Mouse (Mus musculus) left cerebral cortex, postnatal 4 days (tissue): ENCODE measurements around the gene Cntn4. TPM values are rescaled to one million over a fixed set of nuclear protein-coding genes. Genes with fewer than 3 reads are reported as not detected.
A peak's percentile ranks its signal among the peaks of the same experiment; 100 is the strongest.

Experiments used
- DNase-seq: peaks from one replicate; pipeline ENCODE4 v3.0.0-alpha.2; 2022
- intact Hi-C: fragments of 180-260 bp; cut with DNase I; formaldehyde crosslinking; loops from one replicate; pipeline ENCODE4 v1.15.1; 2025
- total RNA-seq, 2 experiments: library from RNA; stranded (reverse); gene quantifications; 2 replicates each; pipeline ENCODE4 v1.2.3; 2021

Cntn4 gene
- total RNA-seq, 2 experiments from 2014 or later = 31.4 to 36.3 TPM

DNA sequence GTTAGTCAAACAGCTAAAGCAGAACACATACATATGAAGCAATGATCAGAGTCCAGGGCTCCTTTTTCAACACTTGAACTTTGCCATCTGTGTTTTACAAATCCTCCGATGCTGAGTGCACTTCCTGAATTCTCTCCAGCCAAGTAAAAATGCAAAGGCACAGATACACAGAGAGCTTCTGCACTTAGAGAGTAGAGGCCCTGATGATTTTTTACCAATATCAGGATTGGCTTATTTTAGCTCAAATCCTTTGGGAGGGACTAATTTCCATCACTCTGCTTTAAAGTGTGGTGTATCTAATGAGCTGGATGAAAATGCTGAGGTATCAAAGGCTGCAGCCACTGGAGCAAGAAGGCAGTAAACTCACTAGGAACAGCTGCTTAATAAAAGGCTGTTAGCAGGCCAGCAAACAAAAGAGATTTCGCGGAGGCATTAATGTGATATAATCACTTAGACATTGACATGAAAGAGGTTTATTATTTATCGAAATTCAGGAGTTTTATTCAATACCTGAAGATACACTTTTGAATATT, 400.7 kb downstream of the Cntn4 start:
- no peak for DNase-seq
- intact Hi-C loops = no loop called here

DNA sequence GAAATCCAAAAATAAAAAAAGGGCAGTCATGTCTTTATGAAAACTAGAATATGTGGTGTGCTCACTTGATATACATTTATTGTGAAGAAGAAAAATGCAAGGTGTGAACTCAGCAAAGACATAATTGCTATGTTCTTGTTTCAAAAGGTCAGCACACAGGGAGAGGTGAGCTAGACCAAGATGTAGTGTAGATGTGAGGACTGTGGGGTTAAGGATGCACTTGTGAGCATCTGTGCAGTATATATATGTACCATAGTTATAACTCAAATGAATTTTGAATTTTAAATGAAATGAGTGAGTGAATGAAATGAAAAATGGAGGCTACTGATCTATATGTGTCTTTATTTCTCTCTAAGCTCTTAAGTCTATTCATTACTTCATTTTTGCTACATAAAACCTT, 401.2 kb downstream of the Cntn4 start:
- DNase-seq = no peak
- intact Hi-C loops = no loop called here

DNA sequence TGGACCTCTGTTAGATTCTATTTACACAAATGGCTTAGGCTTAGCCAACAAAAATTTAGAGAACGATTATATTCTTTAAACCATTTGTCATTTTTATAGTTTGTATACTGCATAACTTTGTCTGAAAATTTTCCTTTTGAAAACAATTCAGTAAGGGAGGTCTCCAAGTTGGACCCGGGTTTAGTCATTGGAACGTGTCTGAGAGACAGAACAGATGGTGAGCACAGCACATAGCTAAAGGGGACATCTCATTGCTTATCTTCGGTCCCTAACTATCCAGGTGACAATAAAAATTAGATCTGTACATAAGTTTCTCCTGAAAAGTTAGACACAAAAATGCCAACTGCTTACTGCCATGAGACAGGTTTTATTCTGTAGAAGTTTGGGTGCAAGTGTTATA, 420.4 kb downstream of the Cntn4 start:
- DNase-seq = no peak
- intact Hi-C loops = no loop called here

DNA sequence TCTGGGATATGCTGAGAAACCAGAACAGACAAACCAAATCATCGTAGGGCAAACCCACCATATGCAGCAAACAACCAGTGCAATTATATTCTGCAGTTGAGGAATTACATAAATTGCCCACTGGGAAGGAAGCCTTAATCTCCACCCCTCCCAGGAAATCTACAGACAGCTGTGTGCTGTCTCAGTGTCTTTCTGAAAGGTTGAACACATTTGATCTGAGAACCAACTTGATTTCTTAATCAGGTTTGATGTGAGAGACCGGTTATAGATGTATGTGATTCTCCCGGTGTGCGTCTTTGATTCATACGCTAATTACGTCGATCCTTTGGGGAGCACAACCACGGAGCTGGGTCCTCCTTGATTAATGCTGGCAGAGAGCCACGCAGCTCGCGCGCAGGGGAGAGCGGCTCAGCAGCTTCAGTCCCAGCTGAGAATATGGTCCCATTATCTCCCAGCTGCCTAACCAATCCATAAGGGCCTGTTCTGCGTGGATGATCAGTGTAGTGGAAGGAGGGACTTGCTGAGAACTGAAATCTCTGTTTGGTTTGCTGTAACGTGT, 441.1 kb downstream of the Cntn4 start:
- intact Hi-C loops = no loop called here
- DNase-seq = peak; percentile 64

DNA sequence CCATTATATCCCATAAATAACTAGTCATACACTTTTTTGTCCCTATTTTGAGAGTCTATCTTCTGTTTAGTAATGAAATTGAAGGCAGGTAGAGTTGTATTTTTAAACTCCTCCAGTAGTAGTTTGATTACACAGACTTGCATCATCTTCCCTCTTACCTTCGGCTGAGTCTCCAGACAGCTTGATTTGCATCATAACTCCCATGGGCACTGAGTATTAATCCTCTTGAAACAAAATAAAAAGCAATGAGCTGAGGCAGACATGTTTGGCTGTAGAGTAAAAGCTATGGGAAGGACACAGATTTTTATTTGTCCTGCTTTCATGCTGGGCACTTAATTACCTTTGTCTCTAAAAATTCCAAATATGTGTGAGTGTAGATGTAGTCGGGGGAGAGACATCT, 476.1 kb downstream of the Cntn4 start:
- intact Hi-C loops = no loop called here
- DNase-seq = no peak

DNA sequence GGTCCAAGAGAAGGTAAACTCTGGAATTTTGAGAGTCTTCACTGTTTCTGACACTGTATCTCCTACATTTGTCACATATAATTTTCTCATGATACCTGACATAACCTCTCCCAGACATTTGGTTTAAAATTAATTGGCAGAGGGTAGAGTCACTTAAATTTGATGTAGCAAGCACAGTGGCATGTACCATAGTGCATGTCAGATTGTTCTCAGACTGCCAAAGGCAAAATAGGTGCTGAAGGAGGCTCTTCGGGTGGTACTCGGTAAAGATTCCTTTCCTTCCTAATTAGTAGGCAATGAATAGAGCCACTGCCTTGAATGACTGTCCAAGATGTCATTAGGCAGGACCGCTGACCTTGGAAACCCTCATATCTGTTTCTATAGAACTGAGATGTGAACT, 477.9 kb downstream of the Cntn4 start:
- intact Hi-C loops = no loop called here
- no peak for DNase-seq

DNA sequence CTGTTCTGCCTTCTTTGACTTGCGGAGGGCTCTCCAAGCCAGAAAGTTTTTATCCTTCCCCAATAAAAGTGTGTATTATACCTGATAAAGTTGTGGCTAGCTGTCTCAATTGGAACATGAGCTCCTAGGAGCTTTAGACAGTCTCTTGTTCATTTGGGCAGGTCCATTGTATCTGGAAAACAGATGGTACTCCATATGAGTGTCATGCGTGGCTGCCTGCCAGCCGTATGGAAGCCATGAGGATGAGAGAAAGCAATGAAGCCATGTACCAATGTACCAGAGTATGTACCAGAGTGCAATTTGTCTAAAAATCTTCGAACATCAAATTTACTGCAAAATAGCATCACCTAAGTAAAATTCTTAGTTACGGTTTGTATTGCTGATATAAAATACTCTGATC, 500.1 kb downstream of the Cntn4 start:
- intact Hi-C loops = no loop called here
- DNase-seq = peak; percentile 48

DNA sequence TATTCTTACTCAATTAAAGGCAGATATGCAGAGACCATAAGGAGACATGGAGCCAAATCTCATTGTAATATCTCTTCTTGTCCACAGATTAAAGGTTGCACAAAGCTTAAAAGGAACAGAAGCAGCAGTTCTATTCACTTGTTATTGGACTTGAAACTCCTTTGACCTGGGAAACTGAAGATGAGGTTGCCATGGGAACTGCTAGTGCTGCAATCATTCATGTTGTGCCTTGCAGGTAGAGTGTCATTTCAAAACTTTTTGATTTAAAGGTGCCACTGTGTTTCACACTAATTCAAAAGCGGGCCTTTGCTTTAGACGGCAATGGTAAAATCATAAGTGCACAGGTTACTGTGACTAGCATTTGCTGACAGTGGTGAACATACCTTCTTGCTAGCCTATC, 504.1 kb downstream of the Cntn4 start:
- intact Hi-C loops = no loop called here
- DNase-seq = no peak

DNA sequence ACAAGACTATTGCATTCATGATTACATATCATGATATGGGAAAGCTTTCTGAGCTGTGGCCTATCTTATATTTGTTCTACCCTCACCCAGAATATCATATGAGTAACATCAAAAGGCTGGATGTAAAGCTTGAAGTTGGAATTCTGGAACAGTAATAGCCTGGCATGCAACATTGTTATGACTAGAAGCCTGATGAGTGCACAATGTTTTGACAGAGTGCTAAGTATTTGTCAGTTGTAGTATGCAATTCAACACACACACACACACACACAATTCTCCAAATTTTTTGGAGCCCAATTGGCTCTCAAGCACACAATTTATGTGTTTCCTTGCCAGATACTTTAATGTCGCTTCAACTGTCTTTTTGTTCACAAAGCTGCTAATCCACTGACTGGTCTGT, 523.5 kb downstream of the Cntn4 start:
- intact Hi-C loops = no loop called here
- no peak for DNase-seq

DNA sequence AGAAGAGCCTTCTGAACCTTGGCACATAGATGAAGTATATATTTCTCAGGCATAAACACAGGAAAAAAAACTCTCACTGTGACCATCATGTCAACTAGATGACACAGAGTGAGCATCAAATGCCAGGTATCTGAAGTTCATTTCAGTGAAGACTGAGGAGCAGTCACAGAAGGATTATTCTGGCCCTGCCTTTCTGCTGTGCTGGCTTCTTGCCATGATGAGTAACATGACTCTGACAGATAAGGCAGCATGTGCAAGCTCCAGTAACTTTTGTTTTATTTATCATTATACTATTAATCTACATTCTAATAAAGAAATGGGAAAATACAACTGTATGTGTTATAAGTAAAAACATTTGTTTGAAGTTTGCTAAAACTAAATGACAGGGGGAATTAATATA, 529.9 kb downstream of the Cntn4 start:
- intact Hi-C loops = no loop called here
- no peak for DNase-seq

DNA sequence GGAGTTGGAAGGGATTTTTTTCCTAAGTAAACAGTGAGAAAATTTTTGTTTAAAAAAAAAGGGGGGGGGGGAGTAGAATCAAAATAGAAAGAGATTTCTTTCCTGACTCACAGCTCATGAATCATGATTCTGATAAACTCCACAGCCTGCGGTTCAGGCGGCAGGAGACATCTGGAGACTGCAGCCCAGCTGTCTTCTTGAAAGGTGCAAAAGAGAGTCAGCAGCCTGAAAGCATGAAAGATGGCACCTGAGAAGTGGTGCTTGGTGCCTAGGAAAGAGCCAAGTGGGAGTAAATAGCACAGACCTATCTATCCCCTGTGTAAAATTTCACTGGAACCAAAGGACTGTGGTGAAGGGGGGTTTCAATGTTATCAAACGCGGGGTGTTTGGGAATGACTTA, 535.6 kb downstream of the Cntn4 start:
- DNase-seq = no peak
- intact Hi-C loops = no loop called here

DNA sequence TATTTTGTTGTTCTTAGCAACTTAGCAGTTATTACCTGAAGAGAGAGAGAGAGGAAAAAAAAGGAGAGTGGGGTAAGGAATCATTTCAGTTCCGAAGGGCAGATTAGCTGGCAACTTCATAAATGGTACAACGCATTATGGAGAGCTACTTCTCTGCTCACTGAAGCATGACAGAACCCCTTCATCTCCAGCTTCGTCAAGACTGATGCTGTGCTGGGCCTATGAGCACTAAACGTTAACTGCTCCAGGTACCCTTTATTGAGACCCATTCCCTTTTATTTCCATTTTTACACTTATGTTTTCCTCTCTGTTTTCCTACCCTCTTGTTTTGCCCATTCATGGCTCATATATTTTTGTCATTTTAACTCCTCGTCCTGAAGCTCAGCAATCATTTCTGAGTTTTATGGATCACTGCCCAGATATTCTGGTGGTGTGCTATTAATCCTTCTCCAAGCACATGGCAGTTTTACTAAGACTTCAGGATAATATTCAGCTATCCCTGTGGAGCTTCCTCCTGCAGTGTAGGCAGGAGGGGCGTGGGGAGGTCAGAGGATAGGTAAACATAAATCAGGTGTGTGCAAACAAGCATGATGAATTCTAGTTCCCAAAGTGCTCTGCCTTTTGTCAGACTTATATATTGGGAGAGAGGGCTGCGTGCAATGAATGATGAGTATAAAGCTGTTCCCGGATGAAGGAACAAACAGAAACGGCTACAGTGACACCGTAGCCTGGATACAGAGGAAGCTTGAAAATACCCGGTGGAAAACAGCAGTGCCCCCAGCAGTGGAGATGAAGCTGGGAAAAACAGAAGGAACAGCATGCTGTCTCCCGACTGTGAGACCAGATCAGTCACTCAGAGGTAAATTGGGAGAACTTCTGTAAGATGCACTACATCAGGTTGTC, 559.8 kb downstream of the Cntn4 start:
- DNase-seq = no peak
- intact Hi-C loops = no loop called here

DNA sequence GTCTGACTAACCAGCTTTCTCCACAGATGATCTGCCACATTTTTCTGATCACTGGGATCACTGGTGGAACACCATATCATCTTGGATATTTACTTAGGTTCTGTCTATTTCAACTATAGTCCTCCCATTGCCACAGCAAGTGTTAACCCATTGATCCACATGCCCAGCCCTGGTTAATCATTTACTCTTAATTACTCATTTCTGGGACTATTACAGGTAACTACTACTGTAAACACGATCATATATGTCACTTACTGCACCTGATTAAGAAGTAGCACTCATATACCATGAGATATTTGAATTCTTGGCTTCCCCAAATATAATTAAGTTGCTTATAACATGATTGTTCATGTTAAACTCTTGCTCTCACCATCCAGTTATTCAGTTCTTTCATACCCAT, 564.1 kb downstream of the Cntn4 start:
- no peak for DNase-seq
- intact Hi-C loops = no loop called here

DNA sequence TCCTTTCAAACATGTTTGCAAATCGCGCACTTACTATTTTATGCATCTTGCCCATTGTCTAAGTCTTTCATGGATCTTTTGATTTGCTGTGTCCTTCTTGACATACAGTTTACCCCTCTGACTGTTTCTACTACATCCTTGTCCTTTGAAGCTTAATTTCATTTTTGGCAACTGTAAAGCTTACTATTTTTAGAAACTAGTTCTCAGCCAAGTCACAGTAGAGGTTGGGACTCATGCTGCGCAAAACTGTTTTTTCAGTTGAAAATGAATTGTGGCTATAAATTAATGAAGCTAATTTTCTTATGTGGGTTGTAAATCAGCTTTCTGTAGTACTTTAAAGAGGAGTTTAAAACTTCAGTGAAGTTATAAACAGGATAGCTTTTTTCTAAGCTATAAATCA, 585.9 kb downstream of the Cntn4 start:
- DNase-seq = peak; percentile 11
- intact Hi-C loops = no loop called here

DNA sequence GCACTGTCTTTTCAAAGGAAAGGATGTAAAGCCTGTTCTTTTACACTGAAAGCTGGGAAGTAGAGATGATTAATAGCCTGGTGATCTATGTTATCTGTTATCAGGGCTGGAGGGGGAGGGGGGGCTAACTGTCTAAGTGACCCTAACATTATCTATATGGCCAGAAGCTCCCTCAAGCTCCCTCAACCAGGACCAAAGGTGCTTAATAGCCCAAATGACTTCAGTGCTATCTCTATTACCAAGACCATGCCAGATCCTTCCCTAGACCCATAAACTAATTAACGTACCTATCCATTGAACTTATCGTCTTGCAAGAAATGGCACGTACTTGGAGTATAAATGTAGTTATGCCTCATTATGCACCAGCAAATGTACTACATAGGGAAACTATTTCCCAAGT, 588.0 kb downstream of the Cntn4 start:
- intact Hi-C loops = no loop called here

DNA sequence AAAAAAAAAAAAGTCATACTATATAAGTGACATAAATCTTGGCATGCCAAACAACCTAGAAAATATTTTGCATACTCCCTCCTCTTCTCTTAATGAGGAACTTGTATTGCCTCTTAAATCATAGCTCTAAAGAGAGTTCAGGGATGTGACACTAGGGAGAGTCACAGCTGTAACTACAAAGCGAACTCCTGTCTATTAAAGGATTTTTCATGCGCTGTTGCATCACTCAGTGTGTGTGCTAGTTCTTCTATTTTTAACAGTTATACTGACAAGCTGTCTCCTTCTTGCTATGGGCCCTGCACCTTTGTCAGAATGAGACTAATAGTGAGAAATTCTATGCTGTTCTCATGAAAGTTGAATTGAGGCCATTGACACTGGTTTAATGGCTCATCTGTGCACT, 588.8 kb downstream of the Cntn4 start:
- DNase-seq = no peak
- intact Hi-C loops = no loop called here

More for the DNA sequence above, 588.0 kb downstream of the Cntn4 start:
- no peak for DNase-seq

DNA sequence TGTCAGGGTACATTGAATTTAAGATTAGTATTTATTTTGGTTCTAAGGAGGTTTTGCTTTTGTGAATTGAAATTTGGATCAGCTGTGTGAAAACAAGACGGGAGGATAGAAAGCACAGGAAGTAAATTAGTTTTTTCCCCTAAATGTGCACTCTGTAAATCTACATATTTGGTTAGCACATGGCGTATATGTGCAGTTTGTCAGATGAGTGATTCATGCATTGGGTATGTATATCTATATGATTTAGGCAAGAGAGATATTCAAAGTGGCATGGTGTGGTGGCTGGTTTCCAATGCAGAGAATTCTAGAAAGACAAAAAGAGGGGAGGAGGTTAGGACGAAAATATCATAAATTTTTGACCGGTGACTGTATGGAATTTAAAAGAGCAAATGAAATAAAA, 591.3 kb downstream of the Cntn4 start:
- intact Hi-C loops = no loop called here
- no peak for DNase-seq

DNA sequence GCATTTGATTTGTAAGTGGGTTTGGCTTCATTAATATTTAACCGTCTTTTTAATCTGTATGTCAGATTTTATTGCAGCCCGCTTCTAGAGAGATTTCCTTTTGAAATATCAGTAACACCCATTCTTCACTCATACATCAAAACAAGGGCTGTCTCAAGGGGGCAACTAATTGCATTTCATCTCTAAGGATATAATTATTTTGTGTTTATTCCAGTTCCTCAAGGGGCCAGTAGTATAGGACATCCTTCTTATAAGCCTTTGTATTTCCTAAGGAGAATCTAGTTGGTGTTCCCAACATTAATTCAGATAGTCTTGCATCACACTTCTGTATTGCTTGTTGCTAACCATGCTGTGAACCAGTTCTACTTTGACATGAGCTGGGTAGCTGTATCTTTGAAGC, 599.7 kb downstream of the Cntn4 start:
- intact Hi-C loops = no loop called here

DNA sequence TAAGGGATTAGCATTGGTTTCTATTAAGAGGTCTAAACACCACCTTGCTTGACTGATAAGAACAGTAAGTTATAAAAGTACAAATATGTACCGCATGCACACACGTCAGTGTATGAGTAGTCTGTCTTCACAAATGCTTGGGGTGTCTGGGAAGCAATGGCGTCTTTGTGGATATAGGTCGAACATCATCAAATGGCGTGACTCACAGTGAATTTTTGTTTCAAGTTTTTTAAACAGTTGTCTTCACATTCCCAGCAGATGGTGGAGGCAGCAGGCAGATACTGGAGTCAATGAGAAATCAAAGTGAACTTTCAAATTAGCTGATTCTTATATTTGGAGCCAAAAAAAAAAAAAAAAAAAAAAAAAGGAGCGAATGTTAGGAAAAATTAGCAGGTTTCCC, 604.2 kb downstream of the Cntn4 start:
- DNase-seq = no peak
- intact Hi-C loops = no loop called here

More for the DNA sequence above, 599.7 kb downstream of the Cntn4 start:
- no peak for DNase-seq

DNA sequence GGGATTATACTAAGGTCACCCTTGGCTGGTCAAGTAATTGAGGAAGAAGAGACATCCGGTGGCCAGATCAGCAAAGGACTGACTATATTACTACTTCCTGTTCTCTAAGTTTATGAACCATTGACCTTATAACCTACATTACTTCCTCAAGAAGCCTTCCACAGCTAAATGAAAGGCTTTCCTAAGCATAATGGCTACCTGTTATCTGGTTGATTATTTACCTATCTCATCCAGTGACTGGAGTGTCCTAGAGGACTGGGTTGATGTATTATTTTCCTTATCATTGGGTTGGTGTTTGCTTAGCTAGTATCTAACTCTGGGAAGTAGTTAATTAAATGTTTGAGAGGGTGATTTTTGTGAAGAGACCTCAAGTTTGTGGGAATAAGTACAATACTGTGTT, 606.4 kb downstream of the Cntn4 start:
- DNase-seq = no peak
- intact Hi-C loops = no loop called here

DNA sequence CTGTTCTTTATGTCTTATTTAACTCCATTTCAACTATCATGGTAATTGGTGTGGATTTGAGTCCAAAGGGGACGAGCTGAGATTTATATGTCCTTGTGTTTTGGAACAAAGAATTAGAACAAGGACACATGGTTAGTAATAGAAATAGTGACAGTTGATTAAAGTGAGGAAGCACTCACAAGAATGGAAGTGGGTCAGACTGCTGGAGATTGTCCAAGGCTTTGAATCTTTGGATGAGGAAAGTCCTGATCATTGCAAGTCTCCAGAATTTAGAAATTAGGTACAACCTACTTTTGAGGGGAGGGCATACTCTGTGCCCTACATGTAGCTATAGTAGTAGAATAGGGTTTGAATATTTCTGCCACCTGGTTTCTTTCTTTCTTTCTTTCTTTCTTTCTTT, 622.0 kb downstream of the Cntn4 start:
- DNase-seq = no peak
- intact Hi-C loops = no loop called here

DNA sequence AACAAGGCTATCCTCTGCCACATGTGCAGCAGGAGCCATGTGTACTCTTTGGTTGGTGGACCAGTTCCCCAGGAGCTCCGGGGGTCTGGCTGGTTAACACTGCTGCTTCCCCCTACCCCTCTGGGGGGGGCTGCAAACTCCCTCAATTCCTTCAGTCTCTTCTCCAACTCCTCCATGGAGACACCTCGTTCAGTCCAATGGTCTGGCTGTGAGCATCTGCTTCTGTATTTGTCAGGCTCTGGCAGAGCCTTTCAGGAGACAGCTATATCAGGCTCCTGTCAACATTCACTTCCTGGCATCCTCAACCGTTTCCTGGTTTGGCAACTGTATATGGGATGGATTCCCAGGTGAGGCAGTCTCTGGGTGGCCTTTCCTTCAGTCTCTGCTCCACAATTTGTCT, 622.7 kb downstream of the Cntn4 start:
- intact Hi-C loops = no loop called here
- no peak for DNase-seq
